Mouse (Mus musculus): ENCODE measurements around the gene 2310061I04Rik. TPM values are rescaled to one million over a fixed set of nuclear protein-coding genes. Genes with fewer than 3 reads are reported as not detected.
A peak's percentile ranks its signal among the peaks of the same experiment; 100 is the strongest.

Gene 2310061I04Rik
- total RNA-seq, 2 experiments from 2014 or later, result 58.9 to 59.3 TPM

DNA sequence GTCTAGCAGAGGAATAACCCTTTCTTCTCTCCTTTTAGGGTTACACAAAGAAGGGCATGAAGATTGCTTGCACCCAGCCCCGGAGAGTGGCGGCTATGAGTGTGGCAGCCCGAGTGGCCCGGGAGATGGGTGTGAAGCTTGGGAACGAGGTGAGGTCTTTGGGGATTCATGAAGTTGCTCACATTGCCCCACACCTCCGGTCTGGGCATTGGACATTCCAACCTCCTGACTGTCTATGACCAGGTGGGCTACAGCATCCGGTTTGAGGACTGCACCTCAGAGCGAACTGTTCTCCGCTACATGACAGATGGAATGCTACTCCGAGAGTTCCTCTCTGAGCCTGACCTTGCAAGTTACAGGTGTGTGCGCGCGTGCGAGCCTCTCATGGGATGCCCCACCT, 13.5 kb downstream of the 2310061I04Rik start:
- no peak overlapping the region for H3K27ac ChIP-seq
- intact Hi-C loops (cut with DNase I), result no loop called here
- H3K4me3 ChIP-seq, result no peak overlapping the region
- no peak for TF ChIP-seq CTCF (IDR thresholded peaks at IDR 0.05)
- no peak for DNase-seq (ENCODE audit: extremely low spot score in 1 of 2, low spot score in 2 of 2)

DNA sequence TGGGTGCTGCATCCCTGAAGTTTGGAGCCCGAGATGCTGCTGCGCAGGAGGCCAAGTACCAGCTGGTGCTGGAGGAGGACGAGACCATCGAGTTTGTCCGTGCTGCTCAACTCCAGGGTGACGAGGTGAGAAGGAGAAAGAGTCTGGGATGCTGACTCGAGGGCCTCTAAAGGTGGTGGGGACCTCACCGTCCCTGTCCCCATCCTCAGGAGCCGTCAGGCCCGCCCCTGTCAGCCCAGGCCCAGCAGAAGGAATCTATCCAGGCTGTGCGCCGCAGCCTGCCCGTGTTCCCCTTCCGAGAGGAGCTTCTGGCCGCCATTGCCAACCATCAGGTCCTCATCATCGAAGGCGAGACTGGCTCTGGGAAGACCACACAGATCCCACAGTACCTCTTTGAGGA, 14.3 kb downstream of the 2310061I04Rik start:
- Histone ChIP-seq H3K27ac (no peak overlapping the region), H3K4me3 (no peak overlapping the region)
- DNase-seq (ENCODE audit: extremely low spot score in 1 of 2, low spot score in 2 of 2), result no peak
- TF ChIP-seq CTCF (IDR thresholded peaks at IDR 0.05), result no peak
- intact Hi-C loops (cut with DNase I), result no loop called here

DNA sequence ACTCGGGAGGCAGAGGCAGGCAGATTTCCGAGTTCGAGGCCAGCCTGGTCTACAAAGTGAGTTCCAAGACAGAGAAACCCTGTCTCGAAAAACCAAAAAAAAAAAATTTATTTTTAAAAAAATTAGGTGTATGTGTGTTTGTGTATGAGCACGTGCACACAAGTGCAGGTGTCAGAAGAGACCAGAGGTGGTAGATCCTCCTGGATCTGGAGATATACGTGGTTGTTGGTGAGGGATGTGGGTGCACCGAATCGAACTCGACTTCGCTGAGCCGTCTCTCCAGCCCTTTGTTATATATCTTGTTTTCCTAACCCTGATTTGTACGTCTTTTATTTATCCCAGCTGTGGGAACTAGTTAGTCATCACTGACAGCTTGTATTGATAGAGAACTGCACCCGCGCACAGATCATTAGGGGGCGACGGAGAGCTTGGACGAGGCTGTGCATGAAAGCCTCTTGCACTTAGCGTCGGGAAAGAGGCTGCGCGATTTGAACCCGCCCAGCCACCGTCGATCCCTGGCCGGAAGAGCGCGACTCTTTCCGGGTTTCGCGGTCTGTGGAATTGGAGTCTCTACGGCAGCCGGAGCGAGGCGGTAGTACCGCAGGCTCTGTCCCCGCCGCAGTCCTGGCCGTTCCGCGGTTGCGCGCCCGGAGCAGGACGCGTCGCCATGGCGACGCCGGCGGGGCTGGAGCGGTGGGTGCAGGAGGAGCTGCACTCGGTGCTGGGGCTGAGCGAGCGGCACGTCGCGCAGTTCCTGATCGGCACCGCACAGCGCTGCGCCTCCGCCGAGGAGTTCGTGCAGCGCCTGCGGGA, 17.8 kb downstream of the 2310061I04Rik start, which contains the start of gene Dhx16:
TSS of gene Dhx16 (plus strand) at position 575 of the 813 bp plus-strand sequence.
- Histone ChIP-seq H3K4me3 (peak within 1 kb of the TSS; percentile 79), H3K27ac (peak within 1 kb of the TSS; percentile 83)
- peak; percentile 97 for DNase-seq (ENCODE audit: extremely low spot score in 1 of 2, low spot score in 2 of 2)
- peak; percentile 79 for TF ChIP-seq CTCF (IDR thresholded peaks at IDR 0.05)
- intact Hi-C loops (cut with DNase I), result loop anchor here (2.0 kb wide), 1 partner anchor 15 kb away; no protein-coding TSS in a partner anchor

DNA sequence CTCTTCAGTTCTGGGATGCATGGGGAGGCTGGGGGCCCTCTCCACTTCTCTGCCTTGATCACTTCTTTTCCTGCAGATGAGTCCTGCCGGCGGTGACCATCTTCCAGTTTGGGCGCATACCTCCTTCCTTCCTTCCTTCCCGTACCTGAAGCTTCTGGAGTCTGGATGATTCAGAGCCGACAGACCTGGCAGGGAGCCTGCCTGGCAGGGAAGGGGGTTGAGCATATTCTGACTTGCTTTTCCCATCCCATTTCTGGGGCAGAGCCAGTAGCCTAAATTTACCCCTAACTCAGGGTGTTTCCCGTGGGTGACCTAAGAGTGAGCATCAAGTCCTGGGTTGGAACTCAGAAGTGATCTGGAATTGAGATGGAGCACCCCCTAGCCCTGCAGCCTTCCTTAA, 22.5 kb downstream of the 2310061I04Rik start:
- peak; percentile 51 to 67 for DNase-seq (ENCODE audit: extremely low spot score in 1 of 2, low spot score in 2 of 2)
- intact Hi-C loops (cut with DNase I), result loop anchor here (2.0 kb wide), 2 partner anchors 38 to 136 kb away; no protein-coding TSS in a partner anchor
- no peak for TF ChIP-seq CTCF (IDR thresholded peaks at IDR 0.05)
- Histone ChIP-seq H3K27ac (peak overlapping the region; percentile 10; the same call in 1 of the 2 replicates), H3K4me3 (no peak overlapping the region)

DNA sequence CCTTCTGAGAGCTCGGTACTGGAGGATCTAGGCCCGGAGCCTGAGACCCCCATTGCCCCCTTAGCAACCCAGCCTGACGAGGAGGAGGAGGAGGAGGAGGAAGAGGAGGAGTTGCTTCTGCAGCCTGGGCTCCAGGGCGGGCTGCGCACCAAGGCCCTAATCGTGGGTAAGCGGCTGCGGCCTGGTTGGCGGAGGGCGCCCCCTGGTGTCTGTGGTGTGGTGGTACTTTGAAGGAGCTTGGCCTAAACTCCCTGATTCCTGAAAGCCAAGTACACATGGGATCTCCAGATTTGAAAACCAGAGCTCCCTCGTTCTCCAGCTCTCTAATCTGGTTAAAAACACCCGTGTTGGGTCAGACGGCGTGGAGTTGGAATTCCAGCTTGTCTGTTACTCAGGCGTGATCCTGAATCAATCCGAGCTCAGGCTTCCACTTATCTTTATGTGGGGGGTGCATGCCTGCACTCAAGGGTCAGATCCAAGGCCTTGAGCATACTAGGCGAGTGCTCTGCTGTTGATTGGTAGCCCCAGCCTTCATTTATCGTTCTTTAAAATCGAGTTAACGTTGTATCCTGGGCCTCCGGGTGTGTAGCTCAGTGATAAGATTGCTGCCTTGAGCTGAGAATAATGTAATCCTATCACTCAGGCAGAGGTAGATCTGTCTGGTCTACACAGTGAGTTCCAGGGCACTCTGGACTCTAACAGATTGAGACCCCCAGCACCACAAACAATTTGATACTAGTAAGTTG, 23.3 kb downstream of the 2310061I04Rik start:
- peak; percentile 84 to 90 for DNase-seq (ENCODE audit: extremely low spot score in 1 of 2, low spot score in 2 of 2)
- peak; percentile 96 for TF ChIP-seq CTCF (IDR thresholded peaks at IDR 0.05)
- Histone ChIP-seq H3K4me3 (no peak overlapping the region), H3K27ac (peak overlapping the region; percentile 1; the same call in 1 of the 2 replicates)
- intact Hi-C loops (cut with DNase I), result loop anchor here (1.0 to 2.0 kb wide), 3 partner anchors 37 to 135 kb away; no protein-coding TSS in a partner anchor

DNA sequence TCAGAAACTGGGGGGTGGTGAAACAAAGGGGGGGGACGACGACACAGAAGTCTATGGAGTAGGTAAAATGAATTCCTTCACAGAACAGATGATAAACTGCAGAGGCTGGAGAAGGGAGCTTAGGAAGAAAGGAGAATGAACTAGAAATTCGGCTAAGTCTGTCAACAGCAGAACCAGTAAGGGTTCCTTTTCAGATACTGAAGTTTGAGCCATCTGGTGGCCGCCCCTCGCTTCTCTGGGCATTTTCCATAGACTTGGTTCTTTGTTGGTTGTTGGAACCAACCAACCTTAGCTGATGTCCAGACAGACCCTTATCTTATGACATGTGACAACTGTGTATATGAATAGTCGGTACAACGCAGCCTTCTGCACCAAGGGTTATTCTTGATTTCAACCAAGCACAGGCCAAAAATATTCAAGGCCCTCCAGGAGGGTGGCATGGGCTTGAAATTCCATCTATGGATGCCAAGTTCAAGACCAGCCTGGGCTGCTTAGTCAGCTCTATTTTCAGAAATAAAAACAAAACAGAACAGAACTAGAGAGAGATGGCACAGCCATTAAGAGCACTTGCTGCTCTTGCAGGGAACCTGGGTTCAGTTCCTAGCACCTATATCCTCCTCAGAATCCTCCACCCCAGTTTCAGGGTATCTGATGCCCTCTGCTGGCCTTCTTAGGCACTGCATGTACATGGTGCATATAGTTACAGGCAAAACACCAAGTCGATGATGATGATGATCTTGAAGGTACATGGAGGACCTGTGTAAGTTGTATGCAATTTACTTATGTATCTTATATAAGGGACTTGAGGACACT, 26.1 kb downstream of the 2310061I04Rik start:
- intact Hi-C loops (cut with DNase I), result no loop called here
- Histone ChIP-seq H3K27ac (peak overlapping the region; percentile 76), H3K4me3 (no peak overlapping the region)
- DNase-seq (ENCODE audit: extremely low spot score in 1 of 2, low spot score in 2 of 2), result no peak
- peak; percentile 46 for TF ChIP-seq CTCF (IDR thresholded peaks at IDR 0.05)

DNA sequence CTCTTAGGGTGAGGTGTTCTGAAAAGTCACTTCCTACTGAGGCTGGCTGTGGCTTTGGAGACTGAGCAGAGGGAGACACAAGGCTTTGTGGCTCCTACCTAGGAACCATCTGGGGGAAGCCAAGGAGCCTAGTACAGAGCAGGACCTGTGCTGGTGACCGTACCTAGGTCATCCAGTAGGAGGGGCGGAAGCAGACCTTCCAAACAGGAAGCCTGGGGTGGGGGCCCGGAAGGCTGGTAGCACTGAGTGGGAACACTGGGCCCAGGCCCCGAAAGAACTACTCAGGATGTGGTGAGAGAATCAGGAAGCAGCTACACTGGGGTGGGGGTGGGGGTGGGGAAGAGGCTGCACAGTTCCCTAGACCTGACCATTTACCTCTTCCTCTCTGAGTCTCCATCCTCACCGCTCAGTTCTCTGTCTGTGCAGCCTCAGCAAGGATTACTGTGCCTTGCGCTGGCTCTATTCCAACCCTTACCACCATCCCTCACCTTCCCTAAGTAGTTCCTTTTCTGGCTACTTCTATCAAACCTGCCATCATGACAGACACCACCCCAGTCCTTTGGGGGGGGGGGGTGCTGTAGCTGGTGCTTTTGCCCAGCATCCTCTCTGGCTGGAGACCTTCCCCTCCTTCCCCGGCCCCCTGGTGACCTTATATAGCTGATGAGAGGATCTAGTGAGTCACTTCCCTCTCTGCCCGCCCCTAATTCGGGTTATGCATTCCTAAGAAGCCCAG, 26.9 kb downstream of the 2310061I04Rik start:
- TF ChIP-seq CTCF (IDR thresholded peaks at IDR 0.05), result no peak; the same call in 1 of the 2 replicates
- H3K27ac ChIP-seq, result peak overlapping the region; percentile 76
- H3K4me3 ChIP-seq, result peak overlapping the region; percentile 27
- DNase-seq (ENCODE audit: extremely low spot score in 1 of 2, low spot score in 2 of 2), result no peak
- intact Hi-C loops (cut with DNase I), result no loop called here

DNA sequence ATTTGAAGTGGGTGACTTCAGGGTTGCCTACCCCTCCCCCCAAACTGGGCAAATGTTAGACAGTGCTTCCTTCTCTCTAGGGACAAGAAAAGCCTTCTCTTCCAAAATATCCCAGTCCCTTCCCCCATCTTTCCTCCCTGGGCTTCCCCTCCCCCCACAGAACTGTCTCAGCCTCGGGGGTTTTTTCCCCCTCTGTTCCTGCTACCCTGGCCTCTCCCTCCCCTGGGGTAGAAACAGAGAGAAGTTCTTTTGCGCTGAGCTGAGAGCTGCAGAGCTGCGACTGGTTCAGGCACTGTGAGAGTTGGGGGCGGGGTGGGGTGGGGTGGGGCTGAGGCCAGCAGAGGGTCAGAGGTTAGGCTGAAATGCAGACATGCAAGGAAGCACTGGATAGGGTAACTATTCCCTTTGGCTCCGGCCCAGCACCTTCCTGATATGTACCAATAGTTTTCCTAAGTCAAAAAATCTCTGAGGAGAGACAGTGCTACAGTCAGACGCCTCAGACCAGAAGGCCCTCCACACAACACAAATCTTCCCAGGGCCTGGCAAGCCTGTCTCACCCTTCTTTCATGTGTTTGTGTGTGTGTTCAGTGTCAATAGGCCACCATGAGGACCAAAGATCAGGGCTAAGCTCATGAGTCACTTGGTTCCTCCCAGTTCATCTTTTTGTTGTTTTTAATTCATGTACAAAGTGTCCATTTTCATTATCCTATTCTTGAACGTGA, 27.7 kb downstream of the 2310061I04Rik start:
- Histone ChIP-seq H3K4me3 (peak overlapping the region; percentile 71), H3K27ac (peak overlapping the region; percentile 76)
- no peak for TF ChIP-seq CTCF (IDR thresholded peaks at IDR 0.05)
- no peak for DNase-seq (ENCODE audit: extremely low spot score in 1 of 2, low spot score in 2 of 2)
- intact Hi-C loops (cut with DNase I), result no loop called here

DNA sequence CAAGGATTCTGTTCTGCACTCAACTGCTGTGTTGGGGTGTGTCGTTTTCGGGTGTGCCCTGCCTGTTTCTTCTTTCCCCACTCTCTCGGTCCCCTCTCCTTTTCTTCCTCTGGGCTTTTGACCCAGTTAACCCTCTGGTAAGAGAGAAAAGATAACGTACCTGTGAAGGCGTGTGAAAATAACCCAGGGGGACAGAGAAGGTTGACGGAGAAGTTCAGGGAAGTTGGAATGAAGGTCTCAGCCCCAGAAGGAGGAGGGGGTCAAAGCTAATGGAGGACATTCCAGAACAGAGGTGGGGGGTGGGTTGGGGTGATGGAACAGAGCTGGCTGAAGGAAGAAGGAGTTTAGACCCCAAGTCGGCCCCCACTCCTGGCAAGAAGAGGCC, 28.3 kb downstream of the 2310061I04Rik start:
- H3K27ac ChIP-seq, result peak overlapping the region; percentile 76
- peak overlapping the region; percentile 71 for H3K4me3 ChIP-seq
- no peak for TF ChIP-seq CTCF (IDR thresholded peaks at IDR 0.05)
- intact Hi-C loops (cut with DNase I), result no loop called here
- DNase-seq (ENCODE audit: extremely low spot score in 1 of 2, low spot score in 2 of 2), result no peak

DNA sequence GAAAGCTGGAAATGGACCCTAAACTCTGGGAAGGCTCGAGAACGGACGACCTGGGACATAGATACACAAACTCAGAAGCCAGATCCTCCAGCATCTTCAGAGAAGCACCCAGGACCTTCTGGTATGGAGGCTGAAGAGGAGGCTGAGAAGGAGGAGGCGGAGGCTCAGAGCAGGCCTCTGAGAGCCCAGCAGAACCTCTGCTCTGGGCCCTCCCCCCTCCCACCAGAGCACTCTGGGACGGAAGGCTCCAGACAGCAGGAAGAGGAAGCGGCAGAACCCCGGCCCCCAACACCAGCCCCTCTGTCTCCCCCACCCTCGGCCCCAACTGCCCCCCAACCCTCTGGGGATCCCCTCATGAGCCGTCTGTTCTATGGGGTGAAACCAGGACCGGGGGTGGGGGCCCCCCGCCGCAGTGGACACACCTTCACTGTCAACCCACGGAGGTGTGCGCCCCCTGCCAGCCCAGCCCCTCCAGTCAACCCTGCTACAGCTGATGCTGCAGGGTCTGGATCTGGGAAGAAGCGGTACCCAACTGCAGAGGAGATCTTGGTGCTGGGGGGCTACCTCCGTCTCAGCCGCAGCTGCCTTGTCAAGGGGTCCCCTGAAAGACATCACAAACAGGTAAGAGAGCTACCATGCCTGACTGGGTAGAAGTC, 28.9 kb downstream of the 2310061I04Rik start:
- TF ChIP-seq CTCF (IDR thresholded peaks at IDR 0.05), result no peak
- no peak for DNase-seq (ENCODE audit: extremely low spot score in 1 of 2, low spot score in 2 of 2)
- H3K4me3 ChIP-seq, result peak overlapping the region; percentile 71
- H3K27ac ChIP-seq, result peak overlapping the region; percentile 76
- intact Hi-C loops (cut with DNase I), result no loop called here

Measured in left cerebral cortex, adult 2 months (tissue).